Mouse (Mus musculus) embryonic facial prominence, embryonic 12.5 days (tissue): ENCODE data around the gene Aif1. TPM values are rescaled to one million over a fixed set of nuclear protein-coding genes. Genes with fewer than 3 reads are reported as not detected.
A peak's percentile ranks its signal among the peaks of the same experiment; 100 is the strongest.

ENCODE experiments used
- ATAC-seq: fragments of 200-750 bp; cut with Nextera tagmentation; 2 replicates; pipeline ENCODE4 v1.8.0; 2017; ENCODE audit not compliant: insufficient number of reproducible peaks, insufficient read depth, low FRiP score, low TSS enrichment
- H3K27ac ChIP-seq: fragments of 300-500 bp; sonication (generic); 2 replicates; pipeline ENCODE4 v1.5.1; 2016; ENCODE audit warnings: mild to moderate bottlenecking
- H3K27me3 ChIP-seq: fragments of 300-500 bp; sonication (generic); 2 replicates; pipeline ENCODE4 v1.6.1; 2016; ENCODE audit warnings: mild to moderate bottlenecking, moderate library complexity
- H3K36me3 ChIP-seq: fragments of 300-500 bp; sonication (generic); 2 replicates; pipeline ENCODE4 v1.6.1; 2016; ENCODE audit warnings: mild to moderate bottlenecking
- H3K4me1 ChIP-seq: fragments of 300-500 bp; sonication (generic); 2 replicates; pipeline ENCODE4 v1.6.1; 2016
- H3K4me2 ChIP-seq: fragments of 300-500 bp; sonication (generic); replicated peaks from 2 replicates; pipeline ENCODE4 v1.6.1; 2016; ENCODE audit warnings: mild to moderate bottlenecking, moderate library complexity
- H3K4me3 ChIP-seq: fragments of 300-500 bp; sonication (generic); 2 replicates; pipeline ENCODE4 v1.5.1; 2016; ENCODE audit warnings: mild to moderate bottlenecking
- H3K9ac ChIP-seq: fragments of 300-500 bp; sonication (generic); 2 replicates; pipeline ENCODE4 v1.6.1; 2016; ENCODE audit warnings: mild to moderate bottlenecking, moderate library complexity
- H3K9me3 ChIP-seq: fragments of 300-500 bp; sonication (generic); 2 replicates; pipeline ENCODE4 v1.6.1; 2016; ENCODE audit warnings: mild to moderate bottlenecking, moderate library complexity
- WGBS: fragments of 180-500 bp; shearing (Covaris S2); methylation state at CpG from one replicate; pipeline ENCODE4 v1.1.7; 2016; 5-methylcytosine and 5-hydroxymethylcytosine counted together
- polyA plus RNA-seq: library from polyadenylated mRNA; unstranded; fragments of >200 nt; fragmentation: Nextera tagmentation; extraction: Ambion mirVana; gene quantifications from 2 replicates; pipeline ENCODE4 v1.2.1, GENCODE M21; 2016

Gene Aif1
- polyA plus RNA-seq, 1 experiment from 2014 or later, result 7.0 TPM

GRCm38 (mm10) chr17:35153931-35154330 lies 21.9 kb downstream of the Aif1 start:
- WGBS, result 59% methylated on average over 4 of the region's 4 CpGs
- Histone ChIP-seq H3K4me2 (no peak overlapping the region), H3K4me3 (no peak overlapping the region), H3K9me3 (no peaks in the 10 kb centered on the region), H3K36me3 (peaks cover 98% of the 10 kb centered on the region), H3K4me1 (peaks cover 12% of the 10 kb centered on the region), H3K27me3 (no peaks in the 10 kb centered on the region), H3K9ac (no peak overlapping the region), H3K27ac (peak overlapping the region; percentile 64)
- no peak for ATAC-seq

- WGBS, result 94% methylated on average over 9 of the region's 9 CpGs
- H3K4me3 ChIP-seq, result no peak overlapping the region
- no peaks in the 10 kb centered on the region for H3K27me3 ChIP-seq
- no peak overlapping the region for H3K4me2 ChIP-seq
- no peak overlapping the region for H3K9ac ChIP-seq
- H3K36me3 ChIP-seq, result peaks cover 97% of the 10 kb centered on the region
- H3K4me1 ChIP-seq, result peaks cover 12% of the 10 kb centered on the region
- H3K9me3 ChIP-seq, result no peaks in the 10 kb centered on the region
- ATAC-seq, result no peak
- no peak overlapping the region for H3K27ac ChIP-seq
These were observed 22.8 kb downstream of the Aif1 start for GRCm38 (mm10) chr17:35153077-35153476.

DNA sequence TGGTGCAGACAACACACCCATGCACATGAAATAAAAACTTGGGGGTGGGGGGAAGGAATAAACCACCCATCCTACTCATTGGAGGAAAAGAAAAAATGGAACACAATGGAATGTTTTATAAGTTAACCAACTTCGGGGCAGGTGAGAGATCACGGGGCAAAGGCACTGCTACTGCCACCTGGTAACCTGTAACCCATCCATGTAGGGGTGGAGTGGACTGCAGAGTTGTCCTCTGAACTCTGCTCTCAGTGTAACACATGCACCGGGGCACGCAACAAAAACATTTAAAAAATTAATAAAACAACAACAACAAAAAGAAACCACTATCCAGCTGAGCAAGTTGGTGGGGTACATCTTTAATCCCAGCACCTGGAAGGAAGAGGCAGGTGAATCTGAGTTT lies 23.7 kb downstream of the Aif1 start:
- Histone ChIP-seq H3K4me2 (no peak overlapping the region), H3K9ac (no peak overlapping the region), H3K4me1 (peaks cover 12% of the 10 kb centered on the region)

GRCm38 (mm10) chr17:35147922-35148639 lies 27.8 kb downstream of the Aif1 start:
- H3K9ac ChIP-seq, result no peak overlapping the region
- no peak for ATAC-seq
- H3K27ac ChIP-seq, result no peak overlapping the region
- H3K36me3 ChIP-seq, result peaks cover 93% of the 10 kb centered on the region
- H3K4me2 ChIP-seq, result no peak overlapping the region
- H3K4me3 ChIP-seq, result no peak overlapping the region
- 70% methylated on average over 5 of the region's 5 CpGs for WGBS
- no peaks in the 10 kb centered on the region for H3K27me3 ChIP-seq
- H3K9me3 ChIP-seq, result no peaks in the 10 kb centered on the region
- H3K4me1 ChIP-seq, result no peaks in the 10 kb centered on the region

More for the DNA sequence above, 23.7 kb downstream of the Aif1 start:
- WGBS, result 92% methylated on average over 4 of the region's 4 CpGs
- no peak overlapping the region for H3K27ac ChIP-seq
- no peak for ATAC-seq
- no peak overlapping the region for H3K4me3 ChIP-seq
- no peaks in the 10 kb centered on the region for H3K9me3 ChIP-seq
- H3K27me3 ChIP-seq, result no peaks in the 10 kb centered on the region
- peaks cover 93% of the 10 kb centered on the region for H3K36me3 ChIP-seq

DNA sequence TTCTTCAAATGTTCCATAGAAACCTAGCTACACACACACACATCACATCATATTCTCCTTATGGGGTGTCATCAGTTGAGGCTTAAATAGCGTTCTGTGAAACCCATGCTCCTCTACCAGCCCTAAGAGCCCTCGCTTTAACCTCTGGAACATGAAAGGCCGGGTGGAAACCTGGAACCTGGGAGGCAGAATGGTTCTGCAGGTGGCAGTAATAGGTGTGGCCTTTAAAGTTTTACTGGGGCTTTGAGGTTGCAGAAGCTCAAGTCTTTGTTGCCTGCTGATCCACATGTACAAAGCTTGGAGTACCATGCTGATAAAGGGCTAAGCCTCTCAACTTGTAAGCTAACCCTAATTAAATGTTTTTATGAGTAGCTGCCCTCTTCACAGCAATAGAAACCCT lies 28.5 kb downstream of the Aif1 start:
- Histone ChIP-seq H3K27ac (no peak overlapping the region), H3K27me3 (no peaks in the 10 kb centered on the region), H3K36me3 (peaks cover 93% of the 10 kb centered on the region), H3K9me3 (no peaks in the 10 kb centered on the region), H3K4me1 (no peaks in the 10 kb centered on the region), H3K9ac (no peak overlapping the region), H3K4me3 (no peak overlapping the region), H3K4me2 (no peak overlapping the region)
- WGBS, result 70% methylated on average over 3 of the region's 3 CpGs
- ATAC-seq, result no peak

GRCm38 (mm10) chr17:35146139-35146538 lies 29.7 kb downstream of the Aif1 start:
- H3K9ac ChIP-seq, result no peak overlapping the region
- H3K36me3 ChIP-seq, result peaks cover 93% of the 10 kb centered on the region
- no peak overlapping the region for H3K4me2 ChIP-seq
- no peaks in the 10 kb centered on the region for H3K27me3 ChIP-seq
- ATAC-seq, result no peak
- no peak overlapping the region for H3K27ac ChIP-seq
- H3K9me3 ChIP-seq, result no peaks in the 10 kb centered on the region
- 84% methylated on average over 5 of the region's 5 CpGs for WGBS
- H3K4me1 ChIP-seq, result no peaks in the 10 kb centered on the region
- no peak overlapping the region for H3K4me3 ChIP-seq

GRCm38 (mm10) chr17:35141971-35142370 lies 33.9 kb downstream of the Aif1 start:
- H3K4me3 ChIP-seq, result no peak overlapping the region
- peaks cover 92% of the 10 kb centered on the region for H3K36me3 ChIP-seq
- ATAC-seq, result no peak

GRCm38 (mm10) chr17:35140490-35140996 lies 35.3 kb downstream of the Aif1 start:
- ATAC-seq, result no peak
- peaks cover 78% of the 10 kb centered on the region for H3K36me3 ChIP-seq
- H3K4me3 ChIP-seq, result no peak overlapping the region
- H3K27me3 ChIP-seq, result no peaks in the 10 kb centered on the region
- H3K9me3 ChIP-seq, result no peaks in the 10 kb centered on the region
- peaks cover 14% of the 10 kb centered on the region for H3K4me1 ChIP-seq
- no peak overlapping the region for H3K4me2 ChIP-seq
- H3K27ac ChIP-seq, result no peak overlapping the region
- 80% methylated on average over 16 of the region's 16 CpGs for WGBS
- H3K9ac ChIP-seq, result no peak overlapping the region

More at GRCm38 (mm10) chr17:35141971-35142370, 33.9 kb downstream of the Aif1 start:
- 95% methylated on average over 6 of the region's 6 CpGs for WGBS
- no peak overlapping the region for H3K9ac ChIP-seq
- H3K4me2 ChIP-seq, result no peak overlapping the region
- no peaks in the 10 kb centered on the region for H3K9me3 ChIP-seq
- H3K27ac ChIP-seq, result no peak overlapping the region
- peaks cover 6% of the 10 kb centered on the region for H3K4me1 ChIP-seq
- no peaks in the 10 kb centered on the region for H3K27me3 ChIP-seq

- H3K9ac ChIP-seq, result no peak overlapping the region
- WGBS, result 95% methylated on average over 3 of the region's 3 CpGs
- H3K27ac ChIP-seq, result no peak overlapping the region
- H3K9me3 ChIP-seq, result no peaks in the 10 kb centered on the region
- peaks cover 14% of the 10 kb centered on the region for H3K4me1 ChIP-seq
- no peak for ATAC-seq
- peaks cover 65% of the 10 kb centered on the region for H3K36me3 ChIP-seq
- H3K4me3 ChIP-seq, result no peak overlapping the region
- H3K27me3 ChIP-seq, result no peaks in the 10 kb centered on the region
- no peak overlapping the region for H3K4me2 ChIP-seq
These were observed 36.6 kb downstream of the Aif1 start for GRCm38 (mm10) chr17:35139269-35139668.

DNA sequence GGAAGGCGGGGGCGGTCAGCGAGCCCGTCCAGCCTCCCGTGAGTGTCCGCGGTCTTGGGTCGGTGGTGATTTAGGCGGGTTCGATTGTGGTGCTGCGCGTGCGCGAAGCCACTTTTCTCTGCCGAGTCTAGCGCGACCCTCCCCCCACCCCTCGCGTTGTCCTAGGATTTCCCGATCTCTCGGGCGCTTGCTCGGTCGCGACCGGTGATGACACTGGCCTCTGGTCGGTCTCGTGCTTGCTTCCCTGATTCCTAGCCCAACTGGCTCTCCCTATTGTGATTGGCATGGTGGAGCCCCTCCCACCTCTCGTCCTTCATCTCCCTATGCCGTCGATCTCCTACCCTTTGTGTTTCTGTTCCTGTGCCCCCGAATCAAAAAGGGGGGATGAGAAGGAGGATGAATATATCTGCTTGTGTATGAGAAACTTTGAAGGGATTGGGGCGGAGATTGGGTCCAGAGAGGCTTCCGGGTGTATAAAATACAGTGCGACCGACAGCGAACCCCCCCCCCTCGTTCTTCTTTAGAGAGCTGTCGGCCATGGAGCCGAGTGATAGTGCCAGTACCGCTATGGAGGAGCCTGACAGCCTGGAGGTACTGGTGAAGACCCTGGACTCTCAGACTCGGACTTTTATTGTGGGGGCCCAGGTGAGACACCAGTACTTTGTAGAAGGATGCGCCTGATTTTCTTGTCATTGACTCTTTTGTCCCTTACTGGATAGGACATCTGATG lies 40.1 kb downstream of the Aif1 start:
- Histone ChIP-seq H3K4me2 (peak overlapping the region; percentile 90), H3K27me3 (no peaks in the 10 kb centered on the region), H3K36me3 (peaks cover 30% of the 10 kb centered on the region), H3K4me3 (peak overlapping the region; percentile 81), H3K9ac (peak overlapping the region; percentile 77), H3K27ac (peak overlapping the region; percentile 92), H3K4me1 (peaks cover 14% of the 10 kb centered on the region), H3K9me3 (no peaks in the 10 kb centered on the region)
- under 1% methylated on average over 43 of the region's 43 CpGs for WGBS
- ATAC-seq, result peak; percentile 44

DNA sequence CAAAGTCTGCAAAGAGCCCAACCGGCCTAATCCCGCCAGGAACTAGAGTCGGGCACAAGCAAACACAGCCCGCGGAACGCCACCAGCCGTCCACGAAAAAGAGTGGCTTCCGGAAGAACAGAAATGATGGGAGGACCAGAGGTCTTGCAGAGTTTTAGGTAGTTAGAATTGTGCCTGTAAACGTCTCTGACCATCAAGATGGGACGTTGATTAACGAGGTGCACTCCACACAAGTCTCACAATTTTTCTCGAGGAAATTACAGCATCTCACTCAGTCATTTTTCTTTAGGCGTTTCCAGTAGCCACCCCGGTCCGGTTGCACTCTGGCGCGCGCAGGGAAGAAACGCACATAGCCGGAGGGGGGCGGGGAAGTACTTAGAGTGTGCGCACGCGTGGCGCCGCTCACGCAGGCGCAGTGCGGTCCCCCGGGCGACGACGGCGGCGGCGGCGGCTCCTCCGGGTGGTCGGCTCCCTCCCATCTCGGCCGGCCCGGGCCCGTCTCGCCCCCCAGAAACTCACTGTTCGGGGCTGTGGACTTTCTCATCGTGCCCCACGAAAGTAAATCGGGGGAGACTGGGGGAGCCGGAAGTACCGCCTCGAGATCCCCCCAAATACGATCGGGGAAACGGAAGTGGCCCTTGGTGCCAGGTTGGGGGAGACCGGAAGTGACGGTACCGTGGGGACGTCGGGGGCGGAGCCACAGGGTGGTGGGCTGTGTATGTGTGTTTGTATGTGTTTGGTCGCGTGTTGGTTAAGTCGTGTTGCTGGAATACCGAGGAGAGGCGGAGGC lies 40.9 kb downstream of the Aif1 start, which contains the start of gene Bag6:
Gene Bag6 (plus strand): TSS at position 378 of the 790 bp plus-strand sequence.
- WGBS, result under 1% methylated on average over 66 of the region's 66 CpGs

More for the DNA sequence above, 40.9 kb downstream of the Aif1 start, which contains the start of gene Bag6:
- no peaks in the 10 kb centered on the region for H3K27me3 ChIP-seq
- H3K4me1 ChIP-seq, result peaks cover 14% of the 10 kb centered on the region
- peak within 1 kb of the TSS; percentile 77 for H3K9ac ChIP-seq
- H3K9me3 ChIP-seq, result no peaks in the 10 kb centered on the region
- H3K27ac ChIP-seq, result peak within 1 kb of the TSS; percentile 92
- peak; percentile 89 for ATAC-seq
- peak within 1 kb of the TSS; percentile 81 for H3K4me3 ChIP-seq
- peaks cover 27% of the 10 kb centered on the region for H3K36me3 ChIP-seq
- peak within 1 kb of the TSS; percentile 90 for H3K4me2 ChIP-seq
